Mouse (Mus musculus): Measurements from ENCODE around the gene Samd4. TPM values are rescaled to one million over a fixed set of nuclear protein-coding genes. Genes with fewer than 3 reads are reported as not detected.
A peak's percentile ranks its signal among the peaks of the same experiment; 100 is the strongest.

The Samd4 gene
- polyA plus RNA-seq, 1 experiment from 2014 or later: 14.8 TPM

GRCm38 (mm10) chr14:46962832-46963231 lies 80.2 kb downstream of the Samd4 start:
- Histone ChIP-seq H3K9me3 (no peaks in the 10 kb centered on the region), H3K4me3 (no peak overlapping the region), H3K4me2 (replicated peaks) (no peak overlapping the region), H3K9ac (no peak overlapping the region), H3K27ac (no peak overlapping the region), H3K4me1 (peaks cover 40% of the 10 kb centered on the region), H3K36me3 (peaks cover 4% of the 10 kb centered on the region; the same call in 1 of the 2 replicates), H3K27me3 (no peaks in the 10 kb centered on the region)
- 85% methylated on average over 5 of the region's 5 CpGs for WGBS
- no peak for ATAC-seq (ENCODE audit: low FRiP score, low read depth)

DNA sequence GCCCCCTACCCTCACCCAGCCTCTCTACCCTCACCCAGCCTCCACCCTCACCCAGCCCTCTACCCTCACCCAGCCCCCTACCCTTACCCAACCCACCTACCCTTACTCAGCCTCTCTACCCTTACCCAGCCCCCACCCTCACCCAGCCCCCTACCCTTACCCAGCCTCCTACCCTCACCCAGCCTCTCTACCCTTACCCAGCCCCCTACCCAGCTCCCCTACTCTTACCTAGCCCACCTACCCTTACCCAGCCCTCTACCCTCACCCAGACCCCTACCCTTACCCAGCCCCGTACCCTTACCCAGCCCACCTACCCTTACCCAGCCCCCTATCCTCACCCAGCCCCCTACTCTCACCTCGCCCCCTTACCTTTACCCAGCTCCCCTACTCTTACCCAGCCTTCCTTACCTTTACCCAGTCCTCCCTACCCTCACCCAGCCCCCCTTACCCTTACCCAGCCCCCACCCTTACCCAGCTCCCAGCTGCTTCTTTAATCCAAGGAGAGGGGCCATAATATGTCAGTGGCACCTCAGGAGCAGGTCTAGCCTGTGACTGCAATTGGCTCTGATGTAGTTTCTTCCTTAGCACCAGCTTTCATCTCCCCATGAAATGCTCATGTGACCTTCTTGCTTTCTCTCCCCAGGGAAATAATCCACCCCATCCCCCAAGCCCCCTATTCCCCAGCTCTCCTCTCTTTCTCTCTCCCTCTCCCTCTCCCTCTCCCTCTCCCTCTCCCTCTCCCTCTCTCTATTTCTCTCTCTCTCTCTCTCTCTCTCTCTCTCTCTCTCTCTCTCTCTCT lies 81.6 kb downstream of the Samd4 start:
- 72% methylated on average over 2 of the region's 2 CpGs for WGBS
- Histone ChIP-seq H3K27me3 (no peaks in the 10 kb centered on the region), H3K9ac (no peak overlapping the region), H3K9me3 (no peaks in the 10 kb centered on the region), H3K27ac (no peak overlapping the region), H3K36me3 (peaks cover 4% of the 10 kb centered on the region; the same call in 1 of the 2 replicates), H3K4me2 (replicated peaks) (no peak overlapping the region), H3K4me1 (peaks cover 36% of the 10 kb centered on the region), H3K4me3 (no peak overlapping the region)
- ATAC-seq (ENCODE audit: low FRiP score, low read depth): no peak

DNA sequence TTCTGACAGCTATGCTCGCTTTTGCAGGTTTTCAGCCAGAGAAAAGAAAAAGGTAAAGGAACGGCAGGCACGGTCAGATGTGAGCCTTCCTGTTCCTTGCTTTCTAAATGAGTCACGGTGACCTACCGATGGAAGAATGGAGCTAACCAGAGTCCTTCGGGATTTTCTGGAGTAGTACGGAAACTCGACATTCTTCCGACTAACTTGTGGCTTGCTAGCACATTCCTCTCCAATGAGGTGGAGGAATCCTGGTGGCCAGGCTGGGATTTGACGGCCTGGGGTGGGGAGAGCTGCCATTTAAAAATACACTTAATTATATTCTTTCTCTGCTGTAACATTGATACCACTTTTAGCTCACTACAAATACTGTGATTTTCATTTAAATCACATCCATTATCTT lies 83.6 kb downstream of the Samd4 start:
- 32% methylated on average over 10 of the region's 10 CpGs for WGBS
- Histone ChIP-seq H3K4me1 (peaks cover 36% of the 10 kb centered on the region), H3K4me3 (no peak overlapping the region), H3K4me2 (replicated peaks) (peak overlapping the region; percentile 46), H3K9me3 (no peaks in the 10 kb centered on the region), H3K36me3 (peaks cover 7% of the 10 kb centered on the region; the same call in 1 of the 2 replicates), H3K9ac (no peak overlapping the region), H3K27me3 (no peaks in the 10 kb centered on the region), H3K27ac (peak overlapping the region; percentile 83)
- peak; percentile 77 for ATAC-seq (ENCODE audit: low FRiP score, low read depth)

- 0 out of 2 replicates have a peak, but pooled peaks cover 4% of the 10 kb centered on the region for H3K36me3 ChIP-seq
- no peaks in the 10 kb centered on the region for H3K27me3 ChIP-seq
- no peak overlapping the region for H3K27ac ChIP-seq
- peaks cover 43% of the 10 kb centered on the region for H3K4me1 ChIP-seq
- no peak overlapping the region for H3K9ac ChIP-seq
- 81% methylated on average over 11 of the region's 11 CpGs for WGBS
- H3K4me3 ChIP-seq: no peak overlapping the region
- no peak overlapping the region for H3K4me2 ChIP-seq (replicated peaks)
- H3K9me3 ChIP-seq: no peaks in the 10 kb centered on the region
- no peak for ATAC-seq (ENCODE audit: low FRiP score, low read depth)
Measured at GRCm38 (mm10) chr14:46968046-46968445, 85.4 kb downstream of the Samd4 start.

DNA sequence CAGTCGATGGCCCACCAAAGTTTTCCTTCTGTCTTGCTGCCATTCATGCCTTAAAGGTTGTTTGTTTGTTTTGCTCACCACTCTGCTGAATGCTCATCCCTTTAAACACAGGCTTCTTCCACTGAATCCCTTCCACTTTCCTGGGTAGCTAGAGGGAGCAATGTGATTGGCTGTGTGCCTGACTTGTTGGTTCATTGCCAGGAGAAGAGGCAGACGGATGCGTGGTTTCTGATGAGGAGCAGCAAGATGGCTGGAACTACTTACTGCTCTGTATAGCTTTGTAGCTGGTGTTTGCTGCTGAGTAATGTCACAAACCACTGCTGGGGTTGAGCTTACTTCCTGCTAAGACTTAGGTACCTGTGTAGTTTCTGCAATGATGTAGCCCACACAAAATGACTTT lies 88.0 kb downstream of the Samd4 start:
- Histone ChIP-seq H3K27ac (no peak overlapping the region), H3K4me1 (peaks cover 31% of the 10 kb centered on the region), H3K4me2 (replicated peaks) (no peak overlapping the region), H3K9me3 (no peaks in the 10 kb centered on the region), H3K36me3 (0 out of 2 replicates have a peak, but pooled peaks cover 4% of the 10 kb centered on the region), H3K4me3 (no peak overlapping the region), H3K9ac (no peak overlapping the region), H3K27me3 (no peaks in the 10 kb centered on the region)
- ATAC-seq (ENCODE audit: low FRiP score, low read depth): no peak
- WGBS: 62% methylated on average over 3 of the region's 3 CpGs

- Histone ChIP-seq H3K9me3 (no peaks in the 10 kb centered on the region), H3K27me3 (no peaks in the 10 kb centered on the region), H3K4me1 (peaks cover 21% of the 10 kb centered on the region), H3K27ac (no peak overlapping the region), H3K36me3 (0 out of 2 replicates have a peak, but pooled peaks cover 4% of the 10 kb centered on the region), H3K4me2 (replicated peaks) (no peak overlapping the region), H3K9ac (no peak overlapping the region), H3K4me3 (no peak overlapping the region)
- ATAC-seq (ENCODE audit: low FRiP score, low read depth): no peak
- WGBS: 91% methylated on average over 2 of the region's 2 CpGs
Measured at GRCm38 (mm10) chr14:46971802-46972201, 89.1 kb downstream of the Samd4 start.

DNA sequence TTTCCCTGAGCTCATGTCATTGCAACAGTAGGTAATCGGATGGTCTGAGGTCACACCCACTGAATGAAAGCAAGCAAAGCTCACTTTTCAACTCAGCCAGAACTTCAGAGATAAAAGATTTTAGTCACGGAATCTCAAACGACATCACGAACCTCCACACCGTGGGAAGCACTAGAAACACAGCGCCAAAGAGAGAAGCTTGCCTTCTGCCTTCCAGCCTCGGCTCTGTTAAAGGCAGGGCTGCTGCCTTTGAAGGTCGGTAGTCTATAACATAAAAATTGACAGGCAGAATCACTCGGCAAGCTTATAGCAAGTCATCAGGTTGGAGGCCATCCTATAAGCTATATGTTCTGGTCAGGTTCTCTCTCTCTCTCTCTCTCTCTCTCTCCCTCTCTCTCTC lies 92.2 kb downstream of the Samd4 start:
- H3K27me3 ChIP-seq: no peaks in the 10 kb centered on the region
- 0 out of 2 replicates have a peak, but pooled peaks cover 4% of the 10 kb centered on the region for H3K36me3 ChIP-seq
- 74% methylated on average over 9 of the region's 9 CpGs for WGBS
- H3K9me3 ChIP-seq: no peaks in the 10 kb centered on the region
- no peak overlapping the region for H3K9ac ChIP-seq
- no peak overlapping the region for H3K4me3 ChIP-seq
- no peak for ATAC-seq (ENCODE audit: low FRiP score, low read depth)
- no peak overlapping the region for H3K4me2 ChIP-seq (replicated peaks)
- H3K4me1 ChIP-seq: 0 out of 2 replicates have a peak, but pooled peaks cover 7% of the 10 kb centered on the region
- no peak overlapping the region for H3K27ac ChIP-seq

DNA sequence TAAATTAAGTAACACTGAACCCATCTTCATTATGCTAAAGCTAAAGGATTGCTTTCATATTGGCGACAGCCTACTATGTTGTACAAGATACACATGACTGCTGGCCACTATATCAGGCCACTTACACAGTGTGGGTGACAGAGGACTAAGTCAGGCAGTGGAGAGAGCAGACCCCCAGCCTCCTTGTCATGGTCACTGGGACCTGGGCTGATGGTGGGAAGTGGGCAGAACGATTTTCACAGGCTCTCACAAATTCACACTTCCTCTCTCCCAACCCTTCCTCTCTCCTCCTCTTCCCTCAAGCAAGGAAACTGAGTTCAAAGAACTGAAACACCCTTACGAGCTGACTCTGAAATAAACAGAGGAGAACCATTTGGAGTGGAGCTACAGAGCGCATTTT lies 93.3 kb downstream of the Samd4 start:
- Histone ChIP-seq H3K4me2 (replicated peaks) (no peak overlapping the region), H3K27ac (no peak overlapping the region), H3K36me3 (0 out of 2 replicates have a peak, but pooled peaks cover 3% of the 10 kb centered on the region), H3K4me3 (no peak overlapping the region), H3K9ac (no peak overlapping the region), H3K9me3 (no peaks in the 10 kb centered on the region), H3K4me1 (peaks cover 9% of the 10 kb centered on the region; the same call in 1 of the 2 replicates), H3K27me3 (no peaks in the 10 kb centered on the region)
- no peak for ATAC-seq (ENCODE audit: low FRiP score, low read depth)
- WGBS: 56% methylated on average over 4 of the region's 4 CpGs

- Histone ChIP-seq H3K4me2 (replicated peaks) (no peak overlapping the region), H3K4me1 (peaks cover 11% of the 10 kb centered on the region; the same call in 1 of the 2 replicates), H3K27ac (no peak overlapping the region), H3K9ac (no peak overlapping the region), H3K36me3 (no peaks in the 10 kb centered on the region), H3K27me3 (no peaks in the 10 kb centered on the region), H3K9me3 (no peaks in the 10 kb centered on the region), H3K4me3 (no peak overlapping the region)
- WGBS: 78% methylated on average over 11 of the region's 11 CpGs
- ATAC-seq (ENCODE audit: low FRiP score, low read depth): no peak
Measured at GRCm38 (mm10) chr14:46976712-46977111, 94.1 kb downstream of the Samd4 start.

DNA sequence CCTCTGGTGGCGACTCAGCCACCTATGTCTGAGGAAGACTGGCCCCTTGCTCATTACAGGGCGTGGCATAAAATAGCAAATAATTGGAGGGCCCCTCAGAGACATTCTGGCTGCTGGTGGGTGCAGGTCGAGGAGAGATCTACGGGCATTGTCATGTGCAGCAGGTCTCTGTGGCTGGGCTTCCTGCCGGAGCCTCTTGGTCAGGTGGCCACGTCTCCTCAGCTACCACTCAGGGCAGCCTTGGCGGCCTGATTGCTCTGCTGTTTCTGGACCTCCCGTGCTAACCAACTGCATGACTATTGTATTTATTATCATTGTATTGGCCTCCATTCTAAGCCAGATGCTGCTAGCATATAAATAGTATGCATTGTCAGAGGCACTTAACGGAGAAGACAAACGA lies 95.0 kb downstream of the Samd4 start:
- Histone ChIP-seq H3K9me3 (no peaks in the 10 kb centered on the region), H3K4me1 (peaks cover 8% of the 10 kb centered on the region; the same call in 1 of the 2 replicates), H3K4me3 (no peak overlapping the region), H3K27ac (no peak overlapping the region), H3K4me2 (replicated peaks) (no peak overlapping the region), H3K9ac (no peak overlapping the region), H3K27me3 (no peaks in the 10 kb centered on the region), H3K36me3 (no peaks in the 10 kb centered on the region)
- ATAC-seq (ENCODE audit: low FRiP score, low read depth): no peak
- 70% methylated on average over 10 of the region's 10 CpGs for WGBS

GRCm38 (mm10) chr14:46979172-46979571 lies 96.5 kb downstream of the Samd4 start:
- H3K9ac ChIP-seq: no peak overlapping the region
- WGBS: 79% methylated on average over 5 of the region's 5 CpGs
- H3K36me3 ChIP-seq: no peaks in the 10 kb centered on the region

DNA sequence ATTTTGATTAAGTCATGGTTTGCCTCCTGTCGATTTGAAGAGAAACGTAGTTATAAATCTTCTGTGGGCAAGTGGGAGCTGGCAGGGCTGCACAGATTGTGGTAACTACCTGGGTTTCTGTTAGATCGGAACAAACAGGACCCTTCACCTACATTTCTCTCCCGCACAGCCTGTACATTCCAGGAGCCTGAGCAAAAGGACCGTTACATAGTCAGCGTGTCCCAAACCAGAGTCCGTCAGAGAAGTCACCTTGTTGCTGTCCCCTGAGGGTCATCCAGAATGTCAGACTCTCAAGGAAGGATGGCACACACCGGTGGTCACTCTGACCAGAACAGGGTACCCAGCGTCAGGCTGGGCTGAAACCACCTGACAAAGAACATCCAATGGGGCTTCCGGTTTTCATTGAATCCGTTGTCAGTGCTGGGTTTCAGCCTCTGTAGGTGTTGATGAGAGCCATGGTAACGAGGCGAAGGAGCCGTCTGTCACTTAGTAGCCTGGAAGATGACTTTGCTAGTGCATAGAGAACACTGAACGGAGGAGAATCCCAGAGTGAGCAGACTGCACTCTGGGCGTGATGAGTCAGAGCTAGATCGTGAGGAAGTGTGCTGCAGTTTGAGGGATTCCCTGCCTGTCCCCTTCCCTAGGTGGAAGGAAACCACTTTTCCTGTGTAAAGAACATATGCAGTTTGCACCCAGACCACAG lies 98.2 kb downstream of the Samd4 start:
- H3K9ac ChIP-seq: no peak overlapping the region
- peaks cover 10% of the 10 kb centered on the region for H3K4me1 ChIP-seq
- H3K4me2 ChIP-seq (replicated peaks): no peak overlapping the region
- ATAC-seq (ENCODE audit: low FRiP score, low read depth): no peak
- H3K9me3 ChIP-seq: no peaks in the 10 kb centered on the region
- H3K27ac ChIP-seq: no peak overlapping the region
- H3K4me3 ChIP-seq: no peak overlapping the region
- WGBS: 77% methylated on average over 17 of the region's 17 CpGs
- no peaks in the 10 kb centered on the region for H3K36me3 ChIP-seq
- H3K27me3 ChIP-seq: no peaks in the 10 kb centered on the region

More at GRCm38 (mm10) chr14:46979172-46979571, 96.5 kb downstream of the Samd4 start:
- no peak overlapping the region for H3K4me2 ChIP-seq (replicated peaks)
- no peak overlapping the region for H3K4me3 ChIP-seq
- H3K27ac ChIP-seq: no peak overlapping the region
- no peaks in the 10 kb centered on the region for H3K27me3 ChIP-seq
- peaks cover 5% of the 10 kb centered on the region for H3K4me1 ChIP-seq
- H3K9me3 ChIP-seq: no peaks in the 10 kb centered on the region
- ATAC-seq (ENCODE audit: low FRiP score, low read depth): no peak
